Mouse (Mus musculus): ENCODE measurements at regions not wholly inside any gene's neighbourhood (a gene's known extent, or its start where the extent isn't known, plus 50 kb on each side); places are given as distances from the start of the nearest gene placed in this dataset.

DNA sequence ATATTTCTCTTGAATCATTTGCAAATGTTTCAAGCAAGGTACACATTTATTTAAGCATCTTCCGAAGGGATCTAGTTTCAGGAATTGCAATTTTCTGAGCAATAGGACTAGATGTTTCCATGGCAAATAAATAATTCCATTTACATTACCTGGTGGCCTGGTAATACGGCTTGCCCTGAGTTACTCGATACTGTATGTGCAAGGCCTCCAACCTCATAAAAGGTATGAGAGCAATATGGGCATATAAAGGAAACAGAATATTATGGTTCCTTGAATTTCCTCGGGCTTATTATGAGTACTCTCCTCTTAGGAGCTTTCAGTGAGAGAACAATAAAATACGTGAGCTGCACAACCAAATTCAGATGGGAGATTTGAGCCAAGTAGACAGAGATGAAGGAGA, 81.4 kb upstream of the Gm9972 start:
- Histone ChIP-seq H3K9ac (no peak overlapping the region), H3K4me3 (no peak overlapping the region), H3K27me3 (no peaks in the 10 kb centered on the region), H3K9me3 (replicated peaks) (no peaks in the 10 kb centered on the region), H3K4me1 (replicated peaks) (no peaks in the 10 kb centered on the region), H3K36me3 (no peaks in the 10 kb centered on the region), H3K27ac (no peak overlapping the region), H3K4me2 (no peak overlapping the region)
- no peak for ATAC-seq (replicated peaks; ENCODE audit: insufficient number of reproducible peaks, insufficient read depth, low FRiP score, low read depth)
- 82% methylated on average over 5 of the region's 5 CpGs for WGBS

DNA sequence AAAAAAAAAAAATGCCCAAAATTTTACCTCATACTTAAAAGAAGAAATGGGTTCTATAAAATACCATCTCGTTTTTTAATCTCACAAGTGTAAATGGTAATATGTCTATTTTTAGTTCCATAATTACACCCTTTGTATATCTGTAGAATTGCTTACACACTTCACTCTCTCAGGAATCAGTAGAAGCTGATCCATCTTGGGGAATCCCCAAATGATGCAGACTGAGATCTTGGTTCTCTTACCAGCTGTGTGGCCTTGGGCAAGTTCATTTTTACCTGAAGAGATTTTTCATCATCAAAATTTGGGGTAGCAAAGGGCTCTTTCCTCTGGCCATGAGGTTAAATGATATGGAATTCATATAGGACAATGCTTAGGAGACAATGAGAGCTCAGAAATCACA, 69.8 kb upstream of the Gm9972 start:
- Histone ChIP-seq H3K4me3 (no peak overlapping the region), H3K4me2 (no peak overlapping the region), H3K9me3 (replicated peaks) (no peaks in the 10 kb centered on the region), H3K36me3 (no peaks in the 10 kb centered on the region), H3K9ac (no peak overlapping the region), H3K27me3 (no peaks in the 10 kb centered on the region), H3K4me1 (replicated peaks) (no peaks in the 10 kb centered on the region), H3K27ac (no peak overlapping the region)
- no peak for ATAC-seq (replicated peaks; ENCODE audit: insufficient number of reproducible peaks, insufficient read depth, low FRiP score, low read depth)
- WGBS = 42% methylated on average over 1 of the region's 1 CpGs

DNA sequence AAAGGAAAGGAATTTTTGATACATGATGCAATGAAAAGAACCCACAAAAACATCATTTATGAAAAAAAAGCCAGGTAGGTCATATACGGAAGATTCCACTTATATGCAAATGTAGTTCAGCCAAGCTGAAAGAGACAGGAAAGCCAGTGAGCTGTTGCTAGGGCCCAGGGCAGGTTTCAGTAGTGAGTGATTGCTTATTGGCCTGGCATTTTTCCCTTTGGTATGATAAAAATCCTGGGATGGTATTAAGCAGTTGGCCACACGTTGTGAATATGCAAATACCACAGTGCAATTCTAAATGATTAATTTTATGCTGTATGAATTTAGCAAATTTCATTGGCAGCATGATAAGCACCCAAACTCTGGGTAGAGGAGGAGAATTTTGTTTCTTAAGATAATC, 57.3 kb upstream of the Gm9972 start:
- no peak overlapping the region for H3K4me3 ChIP-seq
- no peaks in the 10 kb centered on the region for H3K36me3 ChIP-seq
- H3K4me2 ChIP-seq = no peak overlapping the region
- 65% methylated on average over 2 of the region's 2 CpGs for WGBS
- no peaks in the 10 kb centered on the region for H3K27me3 ChIP-seq
- H3K9me3 ChIP-seq (replicated peaks) = no peaks in the 10 kb centered on the region
- no peak overlapping the region for H3K27ac ChIP-seq
- H3K9ac ChIP-seq = no peak overlapping the region
- H3K4me1 ChIP-seq (replicated peaks) = no peaks in the 10 kb centered on the region
- ATAC-seq (replicated peaks; ENCODE audit: insufficient number of reproducible peaks, insufficient read depth, low FRiP score, low read depth) = no peak
